Mouse (Mus musculus) right cerebral cortex, adult 18-20 months (tissue): ENCODE data around the gene Eps8.
A peak's percentile ranks its signal among the peaks of the same experiment; 100 is the strongest.

Source experiments
- DNase-seq: peaks from one replicate; pipeline ENCODE4 v3.0.0; 2022; ENCODE audit warnings: mixed read lengths

Gene Eps8

DNA sequence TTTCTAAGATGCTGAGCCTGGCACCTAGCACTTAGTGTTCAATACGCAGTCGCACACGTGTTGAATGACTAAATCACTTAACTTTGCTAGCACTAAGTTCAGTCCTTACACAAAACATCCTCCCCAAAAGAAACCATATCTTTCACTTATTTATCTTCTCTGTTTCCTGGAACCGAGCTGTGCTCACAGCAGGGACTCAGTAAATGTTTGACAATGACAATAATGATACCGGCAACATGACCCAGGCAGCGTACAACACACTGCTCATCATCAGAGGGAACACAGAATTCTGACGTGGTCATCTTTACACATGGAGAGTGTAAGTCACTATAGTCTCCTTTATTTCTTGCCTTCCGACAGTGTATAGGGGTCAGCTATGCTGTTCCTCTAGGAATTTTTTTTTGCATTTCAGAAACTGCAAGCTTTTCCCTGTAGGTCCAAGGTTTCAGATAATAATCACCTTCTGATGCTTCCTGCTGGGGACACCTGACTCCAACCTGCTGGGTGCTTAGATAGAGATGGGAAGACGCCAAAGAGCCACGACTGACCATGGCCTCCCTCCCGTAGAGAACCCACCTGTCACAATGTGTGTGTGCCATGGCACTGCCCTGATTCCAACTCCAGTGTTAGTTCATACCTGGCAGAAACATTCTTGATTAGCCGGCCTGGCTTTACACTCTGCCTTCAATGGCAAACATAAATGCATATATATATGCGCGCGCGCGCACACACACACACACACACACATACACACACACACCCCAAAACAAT, 46.3 kb downstream of the Eps8 start:
- no peak for DNase-seq

DNA sequence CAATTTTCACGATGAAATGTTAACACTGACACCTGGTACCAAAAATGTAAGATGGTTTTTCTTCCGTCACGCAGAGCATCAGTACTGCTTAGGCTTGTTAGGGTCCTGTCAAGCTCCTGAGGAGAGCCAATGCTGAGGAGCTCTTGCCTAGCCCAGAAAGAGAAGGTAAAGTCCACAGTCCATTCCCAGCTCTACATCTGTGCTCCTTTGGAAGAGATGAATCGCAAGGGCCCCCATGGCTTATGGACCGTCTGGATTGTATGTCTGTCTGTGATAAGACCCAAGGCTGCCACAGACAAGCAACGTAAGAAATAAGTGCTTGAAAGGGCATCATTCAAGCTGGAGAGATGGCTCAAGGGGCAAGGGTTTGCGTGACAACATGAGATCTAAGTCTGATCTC, 48.1 kb downstream of the Eps8 start:
- no peak for DNase-seq

DNA sequence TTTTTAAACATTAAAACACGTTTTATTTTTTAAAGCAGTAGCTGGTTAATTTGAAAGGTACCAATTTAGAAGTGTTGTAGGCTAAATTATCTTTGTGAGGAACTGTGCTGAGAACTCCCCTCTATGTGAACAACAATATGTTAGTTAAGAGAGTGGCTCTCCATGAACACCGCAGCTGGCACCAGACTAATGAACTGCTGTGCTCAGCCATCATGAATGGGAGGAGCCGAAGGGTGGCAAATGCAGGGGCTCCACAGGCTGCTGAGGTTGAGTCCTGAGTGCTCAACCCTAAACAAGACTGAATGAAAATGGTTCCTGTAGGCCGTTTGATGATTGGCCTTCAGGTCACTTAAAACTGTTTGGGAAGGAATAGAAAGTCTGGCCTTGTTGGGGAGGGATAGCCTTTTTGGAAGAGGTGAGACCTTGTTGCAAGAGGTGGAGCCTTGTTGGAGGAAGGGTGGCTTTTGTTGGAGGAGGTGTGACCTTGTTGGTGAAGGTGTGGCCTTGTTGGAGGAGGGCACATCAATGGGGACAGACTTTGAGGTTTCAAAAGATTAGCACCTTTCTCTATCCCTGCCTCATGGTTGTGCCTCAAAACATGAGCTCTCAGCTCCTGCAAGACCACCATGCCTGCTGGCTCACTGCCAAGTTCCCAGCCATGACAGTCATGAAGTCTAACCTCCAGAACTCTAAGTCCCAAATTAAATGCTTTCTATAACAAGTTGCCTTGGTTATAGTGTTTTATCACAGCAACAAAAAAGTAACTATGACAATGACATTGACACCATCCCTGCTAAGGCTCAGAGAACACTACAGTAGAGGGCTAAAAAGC, 50.0 kb downstream of the Eps8 start:
- DNase-seq, result no peak

DNA sequence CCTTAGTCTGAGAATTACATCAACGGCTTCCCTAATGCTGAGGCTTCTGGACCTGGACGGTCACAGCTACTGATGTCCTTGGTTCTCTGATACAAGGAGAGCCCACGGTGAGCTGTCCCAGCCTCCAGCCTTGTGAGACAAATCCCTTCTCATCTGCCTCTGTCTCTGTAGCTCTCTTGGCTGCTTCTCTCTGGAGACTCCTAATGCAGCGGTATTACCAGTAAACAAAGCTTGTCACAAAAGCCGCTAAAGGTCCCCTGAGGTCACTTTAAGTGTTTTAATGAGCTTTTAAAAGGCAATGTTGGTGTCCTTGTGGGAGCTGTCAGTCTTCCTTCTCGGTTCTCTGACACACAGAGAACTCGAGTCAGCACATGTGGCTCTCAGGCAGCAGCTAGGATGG, 56.4 kb downstream of the Eps8 start:
- DNase-seq, result no peak

DNA sequence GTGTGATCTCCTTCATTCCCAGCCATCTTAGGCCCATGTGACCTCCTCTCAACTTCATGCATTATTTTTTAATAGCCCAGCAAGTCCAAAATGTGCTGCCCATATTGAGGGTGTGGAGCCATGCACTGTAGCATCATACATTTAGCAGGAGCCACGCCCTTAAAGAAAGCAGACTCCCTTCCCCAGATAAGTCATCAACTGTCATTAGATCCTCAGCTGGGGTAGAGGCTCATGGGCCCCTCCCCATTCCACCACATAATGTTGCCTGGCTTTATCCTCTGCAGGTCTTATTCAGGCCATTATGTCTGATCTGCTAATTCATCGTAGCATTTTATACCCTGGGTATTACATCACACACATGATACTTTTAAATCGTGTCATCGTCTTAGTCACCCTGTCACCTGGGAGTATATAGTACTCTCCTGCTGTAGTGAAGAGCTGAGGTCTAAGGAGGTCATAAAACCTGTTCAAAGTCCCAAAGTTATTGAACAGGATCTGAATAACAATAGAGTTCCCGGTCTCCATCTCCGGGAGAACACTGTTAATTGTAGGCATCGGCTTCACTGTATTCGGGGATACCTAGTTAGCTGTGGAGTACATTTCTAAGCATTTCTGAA, 57.1 kb downstream of the Eps8 start:
- DNase-seq, result no peak

DNA sequence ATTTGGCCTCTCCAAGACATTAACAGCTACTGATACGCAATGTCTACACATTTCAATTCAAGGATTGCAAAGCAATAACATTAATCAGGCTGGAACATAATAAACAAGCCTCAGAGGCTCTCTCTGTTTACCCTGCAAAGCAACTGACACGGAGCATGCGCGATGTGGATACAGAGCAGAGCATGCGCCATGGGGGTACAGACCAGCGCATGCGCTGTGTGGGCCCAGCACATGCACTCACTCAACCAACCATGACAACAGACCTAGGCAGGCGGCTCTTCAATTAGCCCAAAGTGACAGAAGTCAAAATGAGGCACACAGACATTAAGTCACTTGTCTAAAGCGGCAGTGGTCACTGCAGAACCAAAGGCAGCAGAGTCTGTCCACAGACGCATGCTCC, 62.1 kb downstream of the Eps8 start:
- DNase-seq, result no peak

DNA sequence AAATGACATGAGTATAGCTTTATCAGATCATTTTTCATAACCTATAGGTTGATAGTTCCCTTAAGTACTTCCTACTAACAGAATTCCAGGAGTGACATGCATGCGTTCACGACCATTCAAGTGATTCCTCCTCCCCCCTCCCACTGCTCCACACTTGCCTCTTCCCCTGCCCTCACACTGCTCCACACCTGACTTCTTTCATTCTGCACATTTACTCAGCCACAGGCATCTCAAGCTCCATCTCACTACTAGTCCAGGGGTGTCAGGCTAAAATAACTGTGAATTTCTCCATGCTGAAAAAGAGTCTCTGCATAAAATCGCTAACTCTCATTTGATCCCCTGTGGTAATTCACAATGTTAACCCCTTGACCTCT, 65.4 kb downstream of the Eps8 start:
- no peak for DNase-seq

DNA sequence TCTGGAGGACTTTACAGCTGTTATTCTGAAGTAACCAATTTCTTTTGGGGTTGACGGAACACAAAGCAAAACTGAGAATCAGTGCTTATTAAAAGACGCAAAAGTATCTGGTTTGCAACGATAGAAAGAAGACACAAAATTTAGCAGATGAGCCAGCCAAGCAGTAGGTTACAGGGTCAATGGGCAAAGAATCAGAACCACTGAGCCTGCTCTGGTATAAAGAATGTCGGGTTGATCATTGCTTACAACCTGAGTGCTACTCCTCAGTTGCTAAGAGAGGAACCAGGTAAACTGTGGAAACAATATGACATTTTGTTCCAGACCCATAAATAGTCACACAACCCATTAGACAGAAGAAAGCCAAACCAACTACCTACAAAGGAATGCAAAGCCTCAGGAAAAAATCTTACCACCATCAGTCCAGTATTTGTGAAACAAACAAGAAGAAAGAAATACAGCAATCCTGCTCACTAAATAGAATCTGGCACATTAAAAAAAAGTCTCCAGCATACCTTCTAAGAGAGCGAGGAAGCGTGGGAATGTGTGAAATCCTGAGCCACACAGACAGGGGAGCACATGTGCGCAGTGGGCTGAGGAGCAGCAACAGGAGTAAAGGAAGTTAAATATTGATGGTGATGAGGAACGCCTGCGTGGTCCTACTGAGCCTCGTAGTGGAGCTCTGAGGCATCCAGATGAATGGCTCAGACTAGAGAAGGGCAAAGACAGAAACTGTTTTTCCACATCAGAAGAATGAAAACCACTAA, 66.0 kb downstream of the Eps8 start:
- peak; percentile 77 for DNase-seq

DNA sequence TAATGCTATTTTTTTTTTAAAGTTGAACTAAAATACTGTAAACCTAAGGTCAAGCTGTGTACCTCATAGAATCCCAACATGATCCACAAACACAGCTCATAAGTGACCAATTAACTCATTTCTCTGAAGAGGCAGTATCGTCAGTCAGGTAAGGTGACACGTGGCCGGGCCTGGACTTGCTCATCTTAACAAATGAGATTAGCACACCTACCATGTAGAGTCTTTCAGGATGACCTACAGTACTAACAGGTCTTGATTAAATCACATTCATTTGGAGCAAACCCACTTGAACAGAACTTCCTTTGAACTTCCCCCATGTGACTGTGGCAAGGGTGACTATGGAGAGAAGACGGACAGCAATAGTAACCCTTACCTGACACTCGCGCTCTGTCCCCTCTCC, 66.8 kb downstream of the Eps8 start:
- DNase-seq, result no peak

DNA sequence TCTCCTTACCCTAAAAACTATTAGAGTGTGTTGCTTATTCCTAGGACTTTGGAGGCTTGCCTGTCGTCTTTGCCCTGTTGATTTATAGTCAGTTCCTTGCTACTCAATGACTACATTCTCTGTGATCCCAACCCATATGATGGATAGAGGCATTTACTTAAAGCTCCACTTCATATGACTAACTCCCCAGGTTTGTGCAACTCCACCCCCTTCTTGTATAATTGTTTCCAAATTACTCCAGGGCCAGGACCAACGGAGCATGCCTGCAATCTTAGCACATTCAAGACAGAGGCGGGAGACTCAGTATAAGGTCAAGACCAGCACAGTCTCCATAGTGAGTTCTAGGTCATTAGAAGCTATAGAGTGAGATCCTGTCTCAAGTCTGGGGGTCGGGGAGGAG, 69.4 kb downstream of the Eps8 start:
- DNase-seq, result no peak

DNA sequence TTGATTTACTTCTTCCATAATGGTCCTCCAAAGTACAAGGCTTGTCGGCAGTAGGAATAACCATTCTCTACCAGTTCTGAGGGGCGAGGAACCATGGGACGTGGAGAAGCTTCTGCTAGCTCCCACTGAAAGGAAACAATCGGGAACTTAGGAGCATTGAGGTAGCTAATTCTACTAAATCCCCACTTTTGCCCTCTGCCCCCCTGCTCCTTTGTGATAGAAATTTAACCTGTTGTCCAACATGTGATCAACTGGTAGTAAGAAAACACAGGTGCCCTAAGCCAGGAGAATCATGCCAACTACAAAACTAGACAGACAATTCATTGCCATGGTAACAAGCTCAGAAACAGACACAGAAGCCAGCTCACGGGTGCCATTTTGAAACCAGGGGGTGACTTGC, 71.6 kb downstream of the Eps8 start:
- DNase-seq, result no peak

DNA sequence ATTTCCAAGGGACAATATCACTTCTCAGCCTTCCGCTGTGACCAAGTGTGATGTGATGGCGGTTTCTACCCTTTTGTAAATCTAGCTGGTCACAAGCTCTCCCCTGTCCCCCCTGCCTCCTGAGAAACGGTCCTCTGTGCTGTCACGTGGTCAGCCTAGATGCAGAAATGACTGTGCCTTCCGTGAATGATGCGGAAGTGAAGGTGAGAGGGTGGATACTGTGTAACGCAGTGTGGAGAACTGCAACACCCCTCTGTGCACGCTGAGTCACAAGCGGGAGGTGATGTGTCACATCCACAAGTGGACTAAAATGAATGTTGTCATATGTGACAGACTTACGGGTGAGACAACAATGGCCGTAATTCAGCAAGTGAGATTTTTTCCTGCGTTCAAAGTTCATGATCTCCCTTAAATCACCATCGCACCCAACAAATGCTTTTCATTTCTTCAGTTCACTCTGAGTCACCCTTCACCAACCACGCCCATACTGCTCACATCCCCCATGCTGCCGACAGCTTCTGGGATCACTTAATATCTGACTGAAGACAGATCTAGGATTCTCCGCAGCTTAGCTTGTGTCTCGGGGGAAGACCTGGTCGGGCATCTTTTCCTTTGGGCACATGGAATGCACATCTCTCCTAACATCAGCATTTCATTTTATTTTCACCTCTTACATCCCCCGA, 72.3 kb downstream of the Eps8 start:
- DNase-seq, result no peak

DNA sequence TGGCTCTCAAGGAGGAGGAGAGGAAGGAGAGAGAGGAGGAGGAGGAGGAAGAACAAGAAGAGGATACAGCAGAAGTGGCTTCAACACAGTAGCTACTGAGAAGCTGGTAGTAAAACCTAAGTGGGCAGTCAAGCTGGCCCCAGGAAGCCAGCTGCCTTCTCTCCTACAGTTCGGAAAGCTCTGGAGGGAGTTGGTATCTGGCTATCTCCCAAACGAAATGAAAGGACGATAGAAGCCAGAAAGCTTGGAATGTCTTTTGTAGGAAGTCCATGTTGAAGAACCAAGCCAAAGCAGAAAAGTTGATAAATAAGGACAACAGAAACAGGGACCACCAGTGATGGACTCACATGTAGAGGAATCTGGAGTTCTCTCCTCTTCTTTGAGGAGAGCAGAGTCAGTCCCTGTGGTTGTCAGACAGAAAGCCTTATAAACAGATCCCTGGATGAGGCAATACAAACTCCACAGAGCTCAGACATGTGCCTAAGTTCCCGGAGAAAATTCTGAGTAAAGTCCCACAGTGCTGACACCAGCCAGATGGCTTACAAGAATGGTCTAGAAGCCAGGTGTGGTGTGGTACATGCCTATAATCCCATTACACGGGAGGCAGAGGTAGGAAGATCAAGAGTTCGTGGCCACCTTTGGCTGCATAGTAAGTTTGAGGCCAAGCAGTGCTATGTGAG, 73.2 kb downstream of the Eps8 start:
- DNase-seq, result no peak

DNA sequence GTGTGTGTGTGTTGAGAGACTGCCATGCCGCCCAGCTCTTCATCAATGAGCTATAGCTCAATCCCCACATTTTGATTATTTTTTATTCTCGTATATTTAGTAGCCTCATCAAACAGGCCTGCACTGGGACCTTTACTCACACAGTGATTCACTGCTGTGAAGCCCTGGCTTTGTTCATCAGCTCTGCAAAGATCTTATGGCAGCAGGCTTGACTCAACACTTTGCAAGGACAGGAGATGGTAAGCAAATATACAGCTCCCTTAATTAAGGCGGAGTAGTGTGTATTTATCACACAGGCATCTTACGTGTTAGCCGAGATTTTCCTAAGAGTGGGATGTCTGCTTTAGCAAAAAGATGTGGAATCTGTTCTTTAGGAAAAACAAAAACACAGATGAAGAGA, 74.2 kb downstream of the Eps8 start:
- no peak for DNase-seq

DNA sequence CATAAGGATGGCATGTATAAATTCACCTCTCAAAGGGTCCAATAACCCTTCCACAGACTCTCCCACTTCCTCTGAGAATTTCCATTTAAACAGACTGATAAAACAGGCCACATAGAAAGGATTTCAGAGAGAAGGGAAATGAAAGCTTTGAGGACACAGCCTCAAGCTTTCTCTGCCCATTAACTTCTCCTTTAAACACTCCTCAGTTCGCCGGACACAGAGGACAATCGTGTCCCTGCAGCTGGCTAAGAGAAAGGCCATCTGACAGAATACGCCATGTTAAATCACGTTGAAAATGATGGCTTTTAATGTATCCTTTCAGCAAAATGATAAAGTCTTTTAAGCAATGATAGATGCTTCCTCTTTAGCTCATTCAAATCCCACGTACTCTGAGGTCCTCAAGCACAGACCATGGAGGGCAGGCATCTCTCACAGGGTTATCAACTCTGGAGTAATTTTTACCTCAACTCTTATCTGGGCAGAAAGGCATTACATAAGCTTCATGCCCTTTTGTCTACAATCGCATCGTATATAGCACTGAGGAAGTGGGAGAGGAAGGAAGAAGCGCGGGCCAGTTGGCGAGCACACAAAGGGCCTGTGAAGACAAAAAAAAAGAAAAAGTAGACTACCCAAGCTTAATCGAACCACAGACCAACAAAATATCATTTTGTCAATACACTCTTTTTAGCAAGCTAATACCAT, 77.9 kb downstream of the Eps8 start:
- no peak for DNase-seq

DNA sequence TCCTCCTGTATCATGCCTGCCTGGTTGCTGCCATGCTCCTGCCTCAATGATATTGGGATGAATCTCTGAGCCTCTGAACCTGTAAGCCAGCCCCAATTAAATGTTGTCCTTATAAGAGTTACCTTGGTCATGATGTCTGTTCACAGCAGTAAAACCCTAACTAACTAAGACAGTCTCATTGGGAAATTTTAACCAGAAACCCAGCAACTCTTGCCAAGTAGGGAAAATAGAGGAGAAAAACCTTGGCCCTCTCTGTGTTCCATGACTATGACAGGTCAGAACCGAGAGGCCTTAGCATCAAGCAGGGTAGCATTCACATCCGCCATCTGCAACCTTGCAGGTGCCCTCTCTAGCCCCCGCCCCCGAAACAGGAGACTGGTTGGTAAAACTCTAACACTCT, 78.6 kb downstream of the Eps8 start:
- DNase-seq, result no peak

DNA sequence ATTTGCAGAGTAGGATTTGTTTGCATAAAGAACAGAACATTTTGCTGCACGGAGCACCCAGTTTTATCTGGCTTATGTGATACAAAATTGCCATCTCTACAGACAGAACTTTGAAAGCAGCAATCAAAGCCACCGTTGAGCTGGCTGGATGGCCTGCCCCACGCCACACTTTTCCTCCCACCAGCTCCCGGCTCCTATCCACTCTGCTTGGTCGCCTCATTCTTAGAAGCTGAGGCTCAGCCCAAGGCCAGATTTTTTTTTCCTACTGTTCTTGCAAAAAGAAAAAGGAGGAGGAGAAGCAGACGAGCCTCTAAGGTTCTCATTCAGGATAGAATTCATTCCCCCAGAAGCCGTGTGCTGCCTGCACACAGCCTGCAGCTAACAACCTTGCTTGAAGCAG, 80.8 kb downstream of the Eps8 start:
- no peak for DNase-seq

DNA sequence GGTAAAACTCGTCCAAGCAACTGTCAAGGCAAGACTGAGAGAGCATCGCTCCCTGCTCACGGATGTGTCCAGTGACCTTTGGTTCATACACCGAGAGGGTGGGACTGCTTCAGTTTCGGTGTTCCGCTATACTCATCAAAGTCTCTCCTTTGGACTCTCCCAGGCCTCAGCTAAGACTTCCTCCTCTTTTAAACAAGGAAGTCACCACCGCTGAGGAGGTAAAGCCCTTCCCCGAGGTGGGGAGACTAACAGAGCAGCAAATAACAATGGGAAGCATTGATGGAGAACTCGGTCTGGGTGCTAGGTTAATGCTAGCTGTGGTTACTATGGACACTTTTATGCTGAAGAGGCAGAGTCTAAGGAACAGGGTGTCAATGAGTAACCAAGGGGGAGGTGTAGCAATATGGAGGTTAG, 84.0 kb downstream of the Eps8 start:
- no peak for DNase-seq

DNA sequence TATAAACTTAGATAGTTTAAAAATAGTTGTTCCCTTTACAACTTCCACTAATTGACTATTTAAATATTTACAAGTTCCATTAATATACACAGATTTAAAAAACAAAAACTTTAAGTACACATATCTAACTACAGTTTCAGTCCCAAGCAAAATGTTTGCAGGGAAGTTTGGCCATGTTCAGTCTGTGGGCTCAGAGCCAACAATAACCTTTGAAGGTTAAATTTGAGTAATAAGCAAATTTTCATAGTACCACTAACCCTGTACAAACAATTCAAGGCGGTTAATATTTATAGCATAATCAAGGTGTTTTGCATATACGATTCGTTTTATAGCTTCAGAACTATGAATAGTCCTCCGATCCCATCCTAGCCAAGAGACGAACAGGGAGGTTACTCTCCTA, 84.7 kb downstream of the Eps8 start:
- no peak for DNase-seq

DNA sequence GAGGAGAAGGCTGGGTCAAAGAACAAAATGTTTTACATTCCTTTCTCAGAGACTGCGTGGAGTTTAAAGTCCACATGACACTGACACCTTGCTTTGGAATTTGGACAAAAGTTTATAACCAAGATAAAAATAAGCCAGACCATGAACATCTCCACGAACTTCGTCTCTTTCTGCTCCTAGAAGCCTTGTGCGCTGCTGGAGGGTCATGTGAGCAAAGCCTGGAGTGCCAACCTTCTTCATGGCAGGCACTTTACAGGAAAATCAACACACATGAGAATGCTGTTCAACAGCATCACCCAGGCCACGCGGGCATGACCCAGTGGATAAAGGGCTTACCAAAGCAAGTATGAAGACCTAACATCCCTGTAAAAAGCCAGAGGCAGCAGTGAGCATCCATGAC, 85.6 kb downstream of the Eps8 start:
- no peak for DNase-seq

DNA sequence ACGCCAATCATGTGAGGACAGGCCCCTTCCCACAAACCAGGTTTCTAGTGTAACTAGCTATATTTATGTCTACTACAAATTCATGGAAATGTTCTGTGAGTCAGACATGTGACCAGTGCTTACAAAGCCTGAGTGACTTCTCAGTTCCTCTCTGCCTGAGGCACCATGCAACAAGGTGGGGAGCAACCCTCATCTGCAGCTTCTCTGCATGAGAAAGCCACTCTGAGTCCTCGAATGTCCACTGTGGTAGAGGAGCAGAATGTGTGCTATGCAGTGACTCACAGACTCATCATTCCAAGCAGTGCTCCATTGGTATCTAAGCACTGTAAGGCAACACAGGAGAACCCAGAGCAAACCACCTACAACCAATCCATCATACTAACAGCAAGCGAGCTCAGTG, 88.8 kb downstream of the Eps8 start:
- DNase-seq, result no peak

DNA sequence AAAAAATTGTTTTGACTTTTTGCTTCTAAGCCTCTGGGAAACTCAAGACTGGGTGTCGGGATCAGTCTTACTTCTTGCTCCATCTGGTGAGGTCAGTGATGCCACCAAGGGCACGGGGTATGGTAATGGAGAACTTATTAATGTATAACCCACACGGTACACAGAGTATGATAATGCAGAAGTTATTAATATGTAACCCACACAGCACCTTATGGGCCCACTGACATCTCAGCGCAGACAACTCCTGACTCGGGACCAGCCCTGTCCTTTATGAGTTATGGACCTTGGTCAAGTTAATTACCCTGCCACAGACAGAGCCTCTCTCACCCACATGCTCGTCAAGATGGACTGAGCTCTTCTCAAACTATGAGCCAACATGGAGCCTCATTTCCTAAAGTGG, 89.2 kb downstream of the Eps8 start:
- no peak for DNase-seq
